Mouse (Mus musculus) embryonic fibroblast, embryonic 13.5 days (primary cell): Measurements from ENCODE around the gene Katnb1.

Experiments used
- CTCF ChIP-seq: IDR thresholded peaks from 2 replicates; pipeline ENCODE4 v1.5.1; 2011; ENCODE audit warnings: mild to moderate bottlenecking, control low read depth, low read length, moderate library complexity, borderline replicate concordance; ENCODE audit not compliant: insufficient read depth
- POLR2A ChIP-seq: IDR thresholded peaks from 2 replicates; pipeline ENCODE4 v1.6.1; 2011; ENCODE audit warnings: low read depth, mild to moderate bottlenecking, control low read depth, low read length, moderate library complexity

GRCm38 (mm10) chr8:95084261-95084660, 3.3 kb downstream of the Katnb1 start:
- TF ChIP-seq CTCF (no peak), POLR2A (no peak)
